Mouse (Mus musculus): Measurements from ENCODE around the gene Rhob. TPM values are rescaled to one million over a fixed set of nuclear protein-coding genes. Genes with fewer than 3 reads are reported as not detected.

Rhob gene
- polyA plus RNA-seq, 1 experiment from 2014 or later: 32.2 TPM

GRCm38 (mm10) chr12:8450028-8450427, 49.8 kb downstream of the Rhob start:
- peaks cover 17% of the 10 kb centered on the region for H3K4me1 ChIP-seq (replicated peaks)
- 95% methylated on average over 1 of the region's 1 CpGs for WGBS

More at GRCm38 (mm10) chr12:8450028-8450427, 49.8 kb downstream of the Rhob start:
- Histone ChIP-seq H3K4me2 (replicated peaks) (no peak overlapping the region), H3K27me3 (replicated peaks) (no peaks in the 10 kb centered on the region), H3K27ac (no peak overlapping the region), H3K9ac (no peak overlapping the region), H3K4me3 (replicated peaks) (no peak overlapping the region), H3K9me3 (no peaks in the 10 kb centered on the region), H3K36me3 (no peaks in the 10 kb centered on the region)
- no peak for ATAC-seq

Other genes with a start within 250 kb of the Rhob start
- not detected in 2 replicates for gene Gdf7, start 198.1 kb downstream of the Rhob start, polyA plus RNA-seq (2015; fragmentation: Nextera tagmentation; extraction: Ambion mirVana)
- 21.4 and 23.4 TPM in 2 replicates for gene Hs1bp3, start 186.6 kb downstream of the Rhob start, polyA plus RNA-seq (2015; fragmentation: Nextera tagmentation; extraction: Ambion mirVana)
- gene Slc7a15, start 99.1 kb upstream of the Rhob start, polyA plus RNA-seq (2015; fragmentation: Nextera tagmentation; extraction: Ambion mirVana): 0.14 and 0.19 TPM in 2 replicates
- 37.7 and 43.5 TPM in 2 replicates for gene Pum2, start 174.1 kb upstream of the Rhob start, polyA plus RNA-seq (2015; fragmentation: Nextera tagmentation; extraction: Ambion mirVana)

Measured in intestine, embryonic 15.5 days (tissue).